Mouse (Mus musculus) 3134 (cell line): ENCODE data around the gene Ajm1.
"Not testable (repeated sequence)": the region's sequence is repeated elsewhere in the genome, so short reads cannot be mapped to it uniquely, and the experiment has no call there.

ENCODE experiments used
- DNase-seq: peaks from one replicate; pipeline ENCODE4 v3.0.0-alpha.2; 2011; ENCODE audit warnings: low spot score; ENCODE audit not compliant: insufficient read length; ENCODE audit errors: extremely low read depth

The Ajm1 gene

GRCm38 (mm10) chr2:25569323-25569722 is 12.2 kb downstream of the Ajm1 start:
- DNase-seq: no peak

- no peak for DNase-seq
Observed at GRCm38 (mm10) chr2:25568473-25569019, 13.0 kb downstream of the Ajm1 start.

GRCm38 (mm10) chr2:25566558-25566957 is 15.0 kb downstream of the Ajm1 start:
- no peak for DNase-seq

GRCm38 (mm10) chr2:25565741-25566140 is 15.8 kb downstream of the Ajm1 start:
- no peak for DNase-seq

- DNase-seq: no peak
Observed at GRCm38 (mm10) chr2:25561946-25562345, 19.6 kb downstream of the Ajm1 start.

GRCm38 (mm10) chr2:25560551-25560950 is 21.0 kb downstream of the Ajm1 start:
- DNase-seq: no peak

- no peak for DNase-seq
Observed at GRCm38 (mm10) chr2:25558774-25559173, 22.8 kb downstream of the Ajm1 start.

GRCm38 (mm10) chr2:25557964-25558360 is 23.6 kb downstream of the Ajm1 start:
- DNase-seq: no peak

GRCm38 (mm10) chr2:25557221-25557963 is 24.2 kb downstream of the Ajm1 start, which contains the start of gene Edf1:
Edf1 (plus strand) TSS chr2:25557847.
- peak; percentile 93 for DNase-seq

- DNase-seq: no peak
Observed at GRCm38 (mm10) chr2:25556296-25556695, 25.3 kb downstream of the Ajm1 start.

- not testable (repeated sequence) for DNase-seq
Observed at GRCm38 (mm10) chr2:25555479-25555878, 26.1 kb downstream of the Ajm1 start.

- not testable (repeated sequence) for DNase-seq
Observed at GRCm38 (mm10) chr2:25553171-25553786, 28.3 kb downstream of the Ajm1 start.

- peak; percentile 56 for DNase-seq
Observed at GRCm38 (mm10) chr2:25551186-25551585, 30.4 kb downstream of the Ajm1 start.

- peak; percentile 72 for DNase-seq
Observed at GRCm38 (mm10) chr2:25549021-25549991, 32.3 kb downstream of the Ajm1 start.

GRCm38 (mm10) chr2:25546811-25547491 is 34.6 kb downstream of the Ajm1 start, which contains the start of gene Traf2:
Traf2 (minus strand) TSS chr2:25546940.
- peak; percentile 99 for DNase-seq

- no peak for DNase-seq
Observed at GRCm38 (mm10) chr2:25545996-25546810, 35.4 kb downstream of the Ajm1 start.

GRCm38 (mm10) chr2:25541644-25542367 is 39.8 kb downstream of the Ajm1 start:
- DNase-seq: peak; percentile 34

- DNase-seq: peak; percentile 77
Observed at GRCm38 (mm10) chr2:25540541-25540948, 41.0 kb downstream of the Ajm1 start.

GRCm38 (mm10) chr2:25536531-25536930 is 45.0 kb downstream of the Ajm1 start:
- no peak for DNase-seq
